Mouse (Mus musculus) c-Kit-positive CD71-positive TER-119-negative erythroid progenitor cells, embryonic 14.5 days (primary cell): ENCODE data around the gene Anp32e.
"Not testable (repeated sequence)": the region's sequence is repeated elsewhere in the genome, so short reads cannot be mapped to it uniquely, and the experiment has no call there.

ENCODE experiments used
- DNase-seq: peaks from one replicate; pipeline ENCODE4 v3.0.0-alpha.2; 2013; ENCODE audit warnings: low read depth

Anp32e gene

GRCm38 (mm10) chr3:95904568-95904967, 24.5 kb upstream of the Anp32e start, which contains the start of gene Car14:
Car14 (minus strand) TSS chr3:95904691.
- no peak for DNase-seq

GRCm38 (mm10) chr3:95905146-95905939, 23.7 kb upstream of the Anp32e start:
- no peak for DNase-seq

GRCm38 (mm10) chr3:95905940-95906492, 23.0 kb upstream of the Anp32e start:
- DNase-seq, result peak; percentile 48

- no peak for DNase-seq
These were observed 22.2 kb upstream of the Anp32e start for GRCm38 (mm10) chr3:95906860-95907259.

GRCm38 (mm10) chr3:95907613-95908012, 21.4 kb upstream of the Anp32e start:
- no peak for DNase-seq

- no peak for DNase-seq
These were observed 14.3 kb upstream of the Anp32e start for GRCm38 (mm10) chr3:95914706-95915105.

- DNase-seq, result no peak
These were observed 12.3 kb upstream of the Anp32e start for GRCm38 (mm10) chr3:95916760-95917159.

GRCm38 (mm10) chr3:95920532-95920931, 8.5 kb upstream of the Anp32e start:
- DNase-seq, result not testable (repeated sequence)

GRCm38 (mm10) chr3:95923429-95923828, 5.6 kb upstream of the Anp32e start:
- not testable (repeated sequence) for DNase-seq

- no peak for DNase-seq
These were observed 4.9 kb upstream of the Anp32e start for GRCm38 (mm10) chr3:95924185-95924584.

GRCm38 (mm10) chr3:95925087-95925486, 4.0 kb upstream of the Anp32e start:
- no peak for DNase-seq

GRCm38 (mm10) chr3:95928261-95928657, 787 bp upstream of the Anp32e start:
- DNase-seq, result no peak

GRCm38 (mm10) chr3:95929581-95930470, 780 bp downstream of the Anp32e start:
- DNase-seq, result peak; percentile 55

GRCm38 (mm10) chr3:95930471-95930789, 1.4 kb downstream of the Anp32e start:
- DNase-seq, result no peak

GRCm38 (mm10) chr3:95931471-95931870, 2.4 kb downstream of the Anp32e start:
- DNase-seq, result no peak

GRCm38 (mm10) chr3:95932157-95932556, 3.1 kb downstream of the Anp32e start:
- no peak for DNase-seq

GRCm38 (mm10) chr3:95932566-95932965, 3.5 kb downstream of the Anp32e start:
- no peak for DNase-seq

- DNase-seq, result no peak
These were observed 4.2 kb downstream of the Anp32e start for GRCm38 (mm10) chr3:95933111-95933750.

- DNase-seq, result no peak
These were observed 5.4 kb downstream of the Anp32e start for GRCm38 (mm10) chr3:95934448-95934847.

GRCm38 (mm10) chr3:95938217-95938616, 9.2 kb downstream of the Anp32e start:
- DNase-seq, result no peak

GRCm38 (mm10) chr3:95938835-95939234, 9.8 kb downstream of the Anp32e start:
- no peak for DNase-seq

GRCm38 (mm10) chr3:95942749-95943148, 13.7 kb downstream of the Anp32e start:
- DNase-seq, result no peak
